Mouse (Mus musculus): ENCODE measurements around the gene Gm6034. TPM values are rescaled to one million over a fixed set of nuclear protein-coding genes. Genes with fewer than 3 reads are reported as not detected.
"Not testable (repeated sequence)": the region's sequence is repeated elsewhere in the genome, so short reads cannot be mapped to it uniquely, and the experiment has no call there.

The Gm6034 gene
- polyA plus RNA-seq (2012; rRNA removed) = 0.22 TPM in 1 of 2 replicates, not detected in the other

GRCm38 (mm10) chr17:36042610-36043169 lies at the start of gene Gm6034, which contains the start of gene H2-T22:
Gene Gm6034 (plus strand): TSS chr17:36042961.
Gene H2-T22 (minus strand): TSS chr17:36042747.
- Histone ChIP-seq H3K27ac (ENCODE audit: control insufficient read depth, insufficient read depth, low read length) (peak within 1 kb of the TSS; percentile 86), H3K4me1 (replicated peaks; ENCODE audit: control insufficient read depth, insufficient read depth, low read length) (peaks cover 22% of the 10 kb centered on the region), H3K4me3 (ENCODE audit: control insufficient read depth, insufficient read depth, low read length) (peak within 1 kb of the TSS; percentile 95)
- not testable (repeated sequence) for H3K27me3 ChIP-seq (ENCODE audit: control insufficient read depth, insufficient read depth, low read length); H3K36me3 ChIP-seq (ENCODE audit: control insufficient read depth, insufficient read depth, low read length)
- TF ChIP-seq POLR2A (IDR thresholded peaks at IDR 0.05; ENCODE audit: control insufficient read depth, extremely low read depth, insufficient read depth, low read length, poor library complexity) = peak; percentile 98
- under 1% methylated on average over 12 of the region's 12 CpGs for WGBS
- peak; percentile 82 for DNase-seq

DNA sequence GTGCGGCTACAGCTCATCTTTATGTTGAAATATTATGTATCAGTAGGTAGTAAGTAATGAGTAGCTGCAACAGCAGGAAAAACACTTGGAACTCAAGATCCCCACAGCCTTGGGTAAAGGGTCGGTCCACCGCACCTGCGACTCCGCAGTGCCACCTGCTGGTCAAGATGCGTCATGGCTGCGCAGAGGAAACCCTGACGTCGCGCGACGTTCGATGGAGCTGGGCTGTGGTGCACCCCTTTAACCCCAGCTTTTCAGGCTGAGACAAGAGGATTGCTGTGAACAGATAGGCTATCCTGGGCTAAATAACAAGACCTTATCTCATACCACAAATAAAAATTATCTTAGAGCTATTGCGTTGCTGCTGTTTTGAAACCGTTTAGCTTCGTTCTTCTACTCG lies 49.1 kb upstream of the Gm6034 start:
- Histone ChIP-seq H3K4me3 (ENCODE audit: control insufficient read depth, insufficient read depth, low read length) (no peak overlapping the region), H3K27me3 (ENCODE audit: control insufficient read depth, insufficient read depth, low read length) (no peaks in the 10 kb centered on the region), H3K4me1 (replicated peaks; ENCODE audit: control insufficient read depth, insufficient read depth, low read length) (peaks cover 10% of the 10 kb centered on the region), H3K36me3 (ENCODE audit: control insufficient read depth, insufficient read depth, low read length) (peaks cover 4% of the 10 kb centered on the region; the same call in 1 of the 2 replicates), H3K27ac (ENCODE audit: control insufficient read depth, insufficient read depth, low read length) (no peak overlapping the region)
- WGBS = 2% methylated on average over 17 of the region's 17 CpGs
- peak; percentile 81 for DNase-seq
- TF ChIP-seq CTCF (IDR thresholded peaks at IDR 0.05; ENCODE audit: borderline replicate concordance, control insufficient read depth, extremely low read depth, insufficient read depth, low read length, poor library complexity) (peak; percentile 98), POLR2A (IDR thresholded peaks at IDR 0.05; ENCODE audit: control insufficient read depth, extremely low read depth, insufficient read depth, low read length, poor library complexity) (no peak)

- no peaks in the 10 kb centered on the region for H3K27me3 ChIP-seq (ENCODE audit: control insufficient read depth, insufficient read depth, low read length)
- TF ChIP-seq CTCF (IDR thresholded peaks at IDR 0.05; ENCODE audit: borderline replicate concordance, control insufficient read depth, extremely low read depth, insufficient read depth, low read length, poor library complexity) = no peak
- peak; percentile 47; the same call in 1 of the 2 replicates for TF ChIP-seq POLR2A (IDR thresholded peaks at IDR 0.05; ENCODE audit: control insufficient read depth, extremely low read depth, insufficient read depth, low read length, poor library complexity)
- H3K4me3 ChIP-seq (ENCODE audit: control insufficient read depth, insufficient read depth, low read length) = peak overlapping the region; percentile 54
- peak overlapping the region; percentile 64; the same call in 1 of the 2 replicates for H3K27ac ChIP-seq (ENCODE audit: control insufficient read depth, insufficient read depth, low read length)
- DNase-seq = peak; percentile 79
- no peaks in the 10 kb centered on the region; the same call in 1 of the 2 replicates for H3K36me3 ChIP-seq (ENCODE audit: control insufficient read depth, insufficient read depth, low read length)
- peaks cover 11% of the 10 kb centered on the region for H3K4me1 ChIP-seq (replicated peaks; ENCODE audit: control insufficient read depth, insufficient read depth, low read length)
- WGBS = under 1% methylated on average over 31 of the region's 31 CpGs
Measured at GRCm38 (mm10) chr17:35994175-35994878, 48.4 kb upstream of the Gm6034 start.

DNA sequence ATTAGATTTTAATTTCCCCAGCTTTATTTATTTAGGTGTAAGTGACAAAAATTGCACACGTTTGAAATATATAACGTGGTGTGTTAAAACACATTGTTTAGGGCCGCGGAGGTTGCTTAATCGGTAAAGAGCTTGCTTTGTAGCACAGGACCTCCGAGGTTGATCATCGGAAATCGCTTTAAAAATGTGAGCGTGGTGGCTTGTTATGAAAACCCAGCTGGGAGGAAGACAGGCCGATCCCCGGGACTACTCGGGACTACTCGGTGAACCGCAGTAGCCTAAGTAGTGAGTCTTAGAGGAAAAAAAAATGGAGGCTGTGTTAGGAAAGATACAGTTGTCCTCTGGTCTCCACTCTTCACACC lies 47.9 kb upstream of the Gm6034 start:
- no peak for DNase-seq
- H3K4me1 ChIP-seq (replicated peaks; ENCODE audit: control insufficient read depth, insufficient read depth, low read length) = peaks cover 12% of the 10 kb centered on the region

DNA sequence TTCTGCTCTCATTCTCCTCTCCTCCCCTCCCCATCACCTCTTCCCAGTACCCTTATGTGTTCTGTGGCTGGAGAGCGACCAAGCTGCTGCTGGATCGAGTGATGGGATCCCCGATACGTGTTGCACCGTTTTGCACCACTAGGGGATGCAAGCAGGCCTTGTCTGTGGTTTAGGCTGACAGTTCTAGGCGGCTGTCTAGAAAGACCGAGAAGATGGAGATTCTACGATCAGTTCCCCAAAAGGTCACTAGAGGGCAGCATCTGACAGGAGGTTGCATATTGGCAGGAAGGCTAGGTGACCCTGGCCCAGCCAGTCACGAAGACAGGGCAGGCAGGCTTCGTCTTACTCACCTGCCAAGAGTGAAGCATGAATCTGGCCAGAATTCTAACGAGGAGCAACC lies 45.8 kb upstream of the Gm6034 start:
- Histone ChIP-seq H3K27ac (ENCODE audit: control insufficient read depth, insufficient read depth, low read length) (no peak overlapping the region), H3K4me3 (ENCODE audit: control insufficient read depth, insufficient read depth, low read length) (no peak overlapping the region), H3K4me1 (replicated peaks; ENCODE audit: control insufficient read depth, insufficient read depth, low read length) (peaks cover 25% of the 10 kb centered on the region), H3K27me3 (ENCODE audit: control insufficient read depth, insufficient read depth, low read length) (no peaks in the 10 kb centered on the region), H3K36me3 (ENCODE audit: control insufficient read depth, insufficient read depth, low read length) (no peaks in the 10 kb centered on the region)
- under 1% methylated on average over 11 of the region's 11 CpGs for WGBS
- TF ChIP-seq POLR2A (IDR thresholded peaks at IDR 0.05; ENCODE audit: control insufficient read depth, extremely low read depth, insufficient read depth, low read length, poor library complexity) (no peak), CTCF (IDR thresholded peaks at IDR 0.05; ENCODE audit: borderline replicate concordance, control insufficient read depth, extremely low read depth, insufficient read depth, low read length, poor library complexity) (peak; percentile 79; the same call in 1 of the 2 replicates)
- peak; percentile 99 for DNase-seq

More for the DNA sequence above, 47.9 kb upstream of the Gm6034 start:
- peak overlapping the region; percentile 64; the same call in 1 of the 2 replicates for H3K27ac ChIP-seq (ENCODE audit: control insufficient read depth, insufficient read depth, low read length)
- WGBS = under 1% methylated on average over 14 of the region's 14 CpGs
- TF ChIP-seq POLR2A (IDR thresholded peaks at IDR 0.05; ENCODE audit: control insufficient read depth, extremely low read depth, insufficient read depth, low read length, poor library complexity) = no peak
- no peak for TF ChIP-seq CTCF (IDR thresholded peaks at IDR 0.05; ENCODE audit: borderline replicate concordance, control insufficient read depth, extremely low read depth, insufficient read depth, low read length, poor library complexity)
- no peaks in the 10 kb centered on the region for H3K27me3 ChIP-seq (ENCODE audit: control insufficient read depth, insufficient read depth, low read length)
- H3K4me3 ChIP-seq (ENCODE audit: control insufficient read depth, insufficient read depth, low read length) = peak overlapping the region; percentile 54
- no peaks in the 10 kb centered on the region for H3K36me3 ChIP-seq (ENCODE audit: control insufficient read depth, insufficient read depth, low read length)

- WGBS = 22% methylated on average over 12 of the region's 12 CpGs
- Histone ChIP-seq H3K4me3 (ENCODE audit: control insufficient read depth, insufficient read depth, low read length) (0 out of 2 replicates have a peak overlapping the region, but pooled peaks have one; percentile 3), H3K4me1 (replicated peaks; ENCODE audit: control insufficient read depth, insufficient read depth, low read length) (peaks cover 29% of the 10 kb centered on the region), H3K27me3 (ENCODE audit: control insufficient read depth, insufficient read depth, low read length) (no peaks in the 10 kb centered on the region), H3K27ac (ENCODE audit: control insufficient read depth, insufficient read depth, low read length) (peak overlapping the region; percentile 59), H3K36me3 (ENCODE audit: control insufficient read depth, insufficient read depth, low read length) (no peaks in the 10 kb centered on the region)
- peak; percentile 56 for DNase-seq
- TF ChIP-seq CTCF (IDR thresholded peaks at IDR 0.05; ENCODE audit: borderline replicate concordance, control insufficient read depth, extremely low read depth, insufficient read depth, low read length, poor library complexity) (no peak), POLR2A (IDR thresholded peaks at IDR 0.05; ENCODE audit: control insufficient read depth, extremely low read depth, insufficient read depth, low read length, poor library complexity) (no peak)
Measured at GRCm38 (mm10) chr17:35997713-35998510, 44.8 kb upstream of the Gm6034 start.

Data from thymus, adult 2 months (tissue).